Mouse (Mus musculus) heart, embryonic 13.5 days (tissue): ENCODE measurements around the gene Ralgds. TPM values are rescaled to one million over a fixed set of nuclear protein-coding genes. Genes with fewer than 3 reads are reported as not detected.
"Not testable (repeated sequence)": the region's sequence is repeated elsewhere in the genome, so short reads cannot be mapped to it uniquely, and the experiment has no call there.

Source experiments
- ATAC-seq: fragments of 200-750 bp; cut with Nextera tagmentation; 2 replicates; pipeline ENCODE4 v1.8.0; 2017; ENCODE audit warnings: moderate TSS enrichment; ENCODE audit not compliant: insufficient number of reproducible peaks, low FRiP score, low TSS enrichment; ENCODE audit errors: extremely low read depth
- H3K27ac ChIP-seq: fragments of 300-500 bp; sonication (generic); replicated peaks from 2 replicates; pipeline ENCODE4 v1.5.1; 2015; ENCODE audit warnings: moderate library complexity, mild to moderate bottlenecking, inconsistent platforms
- H3K27me3 ChIP-seq: fragments of 300-500 bp; sonication (generic); replicated peaks from 2 replicates; pipeline ENCODE4 v1.6.1; 2015; ENCODE audit warnings: mild to moderate bottlenecking, inconsistent platforms
- H3K36me3 ChIP-seq: fragments of 300-500 bp; sonication (generic); 2 replicates; pipeline ENCODE4 v1.6.1; 2015; ENCODE audit warnings: mild to moderate bottlenecking, inconsistent platforms
- H3K4me1 ChIP-seq: fragments of 300-500 bp; sonication (generic); 2 replicates; pipeline ENCODE4 v1.6.1; 2015; ENCODE audit warnings: inconsistent platforms
- H3K4me2 ChIP-seq: fragments of 300-500 bp; sonication (generic); 2 replicates; pipeline ENCODE4 v1.6.1; 2015; ENCODE audit warnings: inconsistent platforms, mild to moderate bottlenecking, moderate library complexity
- H3K4me3 ChIP-seq: fragments of 300-500 bp; sonication (generic); 2 replicates; pipeline ENCODE4 v1.5.1; 2015; ENCODE audit warnings: moderate library complexity, mild to moderate bottlenecking, inconsistent platforms
- H3K9ac ChIP-seq: fragments of 300-500 bp; sonication (generic); 2 replicates; pipeline ENCODE4 v1.6.1; 2015; ENCODE audit warnings: inconsistent platforms, mild to moderate bottlenecking, moderate library complexity
- H3K9me3 ChIP-seq: fragments of 300-500 bp; sonication (generic); 2 replicates; pipeline ENCODE4 v1.6.1; 2016; ENCODE audit warnings: inconsistent platforms
- WGBS: fragments of 180-500 bp; shearing (Covaris S2); methylation state at CpG from one replicate; pipeline ENCODE4 v1.1.7; 2015; ENCODE audit warnings: mixed read lengths; 5-methylcytosine and 5-hydroxymethylcytosine counted together
- polyA plus RNA-seq: library from polyadenylated mRNA; unstranded; fragments of >200 nt; fragmentation: Nextera tagmentation; extraction: Ambion mirVana; gene quantifications from 2 replicates; pipeline ENCODE4 v1.2.1, GENCODE M21; 2015

Gene Ralgds
- polyA plus RNA-seq, 1 experiment from 2014 or later = 20.3 TPM

GRCm38 (mm10) chr2:28506291-28506690, 6.6 kb upstream of the Ralgds start:
- H3K27me3 ChIP-seq = peaks cover 25% of the 10 kb centered on the region
- no peak for ATAC-seq
- no peak overlapping the region for H3K9ac ChIP-seq
- H3K4me3 ChIP-seq = no peak overlapping the region
- WGBS = 77% methylated on average over 6 of the region's 6 CpGs
- no peak overlapping the region for H3K4me2 ChIP-seq
- H3K4me1 ChIP-seq = no peaks in the 10 kb centered on the region
- no peak overlapping the region for H3K27ac ChIP-seq
- H3K36me3 ChIP-seq = no peaks in the 10 kb centered on the region
- no peaks in the 10 kb centered on the region for H3K9me3 ChIP-seq

DNA sequence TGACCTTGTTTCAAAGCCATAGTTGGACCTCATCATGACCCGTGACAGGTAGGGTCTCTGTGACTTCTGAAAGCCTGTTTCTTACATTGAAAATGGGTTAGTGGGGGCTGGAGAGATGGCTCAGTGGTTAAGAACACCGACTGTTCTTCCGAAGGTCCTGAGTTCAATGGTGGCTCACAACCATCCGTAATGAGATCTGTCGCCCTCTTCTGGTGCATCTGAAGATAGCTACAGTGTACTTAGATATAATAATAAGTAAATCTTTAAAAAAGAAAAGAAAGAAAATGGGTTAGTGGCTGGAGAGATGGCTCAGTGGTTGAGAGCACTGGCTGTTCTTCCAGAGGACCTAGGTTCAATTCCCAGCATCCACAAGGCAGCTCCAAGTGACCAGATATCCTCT, 1.3 kb upstream of the Ralgds start:
- H3K27ac ChIP-seq, H3K9me3 ChIP-seq, H3K9ac ChIP-seq, H3K4me2 ChIP-seq, ATAC-seq, H3K36me3 ChIP-seq, H3K4me3 ChIP-seq: not testable (repeated sequence)
- 50% methylated on average over 5 of the region's 5 CpGs for WGBS
- Histone ChIP-seq H3K4me1 (peaks cover 16% of the 10 kb centered on the region), H3K27me3 (peaks cover 36% of the 10 kb centered on the region)

- Histone ChIP-seq H3K36me3 (no peaks in the 10 kb centered on the region), H3K9me3 (no peaks in the 10 kb centered on the region), H3K27me3 (peaks cover 36% of the 10 kb centered on the region), H3K4me2 (peak overlapping the region; percentile 99), H3K4me1 (peaks cover 27% of the 10 kb centered on the region), H3K4me3 (peak overlapping the region; percentile 75), H3K9ac (peak overlapping the region; percentile 86), H3K27ac (0 out of 2 replicates have a peak overlapping the region, but pooled peaks have one; percentile 36)
- ATAC-seq = no peak
- WGBS = 7% methylated on average over 47 of the region's 47 CpGs
Observed at GRCm38 (mm10) chr2:28513431-28514370, 776 bp downstream of the Ralgds start.

GRCm38 (mm10) chr2:28514489-28514888, 1.6 kb downstream of the Ralgds start:
- 11% methylated on average over 5 of the region's 5 CpGs for WGBS
- Histone ChIP-seq H3K4me2 (peak overlapping the region; percentile 99), H3K27ac (no peak overlapping the region), H3K9ac (peak overlapping the region; percentile 86), H3K36me3 (no peaks in the 10 kb centered on the region), H3K4me1 (peaks cover 27% of the 10 kb centered on the region), H3K4me3 (peak overlapping the region; percentile 75), H3K9me3 (no peaks in the 10 kb centered on the region), H3K27me3 (peaks cover 36% of the 10 kb centered on the region)
- ATAC-seq = no peak

GRCm38 (mm10) chr2:28517206-28517909, 4.4 kb downstream of the Ralgds start:
- peak overlapping the region; percentile 2; the same call in 1 of the 2 replicates for H3K4me2 ChIP-seq
- no peak overlapping the region for H3K4me3 ChIP-seq
- no peak overlapping the region for H3K9ac ChIP-seq
- H3K9me3 ChIP-seq = no peaks in the 10 kb centered on the region
- H3K36me3 ChIP-seq = no peaks in the 10 kb centered on the region
- WGBS = 32% methylated on average over 5 of the region's 5 CpGs
- H3K4me1 ChIP-seq = peaks cover 27% of the 10 kb centered on the region
- peaks cover 10% of the 10 kb centered on the region; the same call in 1 of the 2 replicates for H3K27me3 ChIP-seq
- no peak for ATAC-seq
- no peak overlapping the region; the same call in 1 of the 2 replicates for H3K27ac ChIP-seq

DNA sequence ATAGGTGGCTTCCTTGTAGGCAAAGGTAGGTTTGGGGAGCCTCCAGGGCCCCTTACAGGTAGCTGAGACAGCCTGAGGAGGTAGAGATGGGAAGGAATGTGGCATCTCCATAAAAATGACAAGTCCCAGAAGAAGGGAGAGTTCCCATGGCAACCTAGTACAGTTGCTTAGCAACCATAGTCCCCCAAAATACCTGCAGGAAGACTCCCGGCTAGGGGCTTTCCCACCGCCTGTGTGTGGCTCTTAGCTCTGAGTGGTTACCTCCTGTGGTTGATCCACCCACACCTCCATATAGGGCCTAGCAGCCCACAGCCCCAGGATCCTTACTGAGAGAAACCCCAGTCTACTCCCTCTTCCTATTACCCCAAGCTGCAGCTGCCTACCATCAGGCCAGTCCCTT, 5.3 kb downstream of the Ralgds start:
- 68% methylated on average over 2 of the region's 2 CpGs for WGBS
- ATAC-seq = no peak
- H3K27ac ChIP-seq = no peak overlapping the region

GRCm38 (mm10) chr2:28520581-28520980, 7.7 kb downstream of the Ralgds start:
- no peak overlapping the region for H3K4me3 ChIP-seq
- peaks cover 35% of the 10 kb centered on the region for H3K4me1 ChIP-seq
- no peaks in the 10 kb centered on the region for H3K27me3 ChIP-seq
- H3K9ac ChIP-seq = no peak overlapping the region
- H3K9me3 ChIP-seq = no peaks in the 10 kb centered on the region
- H3K27ac ChIP-seq = no peak overlapping the region
- H3K4me2 ChIP-seq = no peak overlapping the region
- 79% methylated on average over 5 of the region's 5 CpGs for WGBS
- no peaks in the 10 kb centered on the region for H3K36me3 ChIP-seq
- ATAC-seq = no peak

More for the DNA sequence above, 5.3 kb downstream of the Ralgds start:
- peaks cover 27% of the 10 kb centered on the region for H3K4me1 ChIP-seq
- H3K9me3 ChIP-seq = no peaks in the 10 kb centered on the region
- no peak overlapping the region for H3K9ac ChIP-seq
- H3K27me3 ChIP-seq = peaks cover 5% of the 10 kb centered on the region; the same call in 1 of the 2 replicates
- H3K4me3 ChIP-seq = no peak overlapping the region
- H3K4me2 ChIP-seq = no peak overlapping the region
- H3K36me3 ChIP-seq = no peaks in the 10 kb centered on the region

GRCm38 (mm10) chr2:28521571-28522151, 8.7 kb downstream of the Ralgds start:
- Histone ChIP-seq H3K9me3 (no peaks in the 10 kb centered on the region), H3K9ac (0 out of 2 replicates have a peak overlapping the region, but pooled peaks have one; percentile 14), H3K36me3 (no peaks in the 10 kb centered on the region), H3K27me3 (no peaks in the 10 kb centered on the region), H3K4me2 (no peak overlapping the region), H3K4me1 (peaks cover 46% of the 10 kb centered on the region), H3K4me3 (no peak overlapping the region), H3K27ac (no peak overlapping the region)
- WGBS = 84% methylated on average over 6 of the region's 6 CpGs
- no peak for ATAC-seq

DNA sequence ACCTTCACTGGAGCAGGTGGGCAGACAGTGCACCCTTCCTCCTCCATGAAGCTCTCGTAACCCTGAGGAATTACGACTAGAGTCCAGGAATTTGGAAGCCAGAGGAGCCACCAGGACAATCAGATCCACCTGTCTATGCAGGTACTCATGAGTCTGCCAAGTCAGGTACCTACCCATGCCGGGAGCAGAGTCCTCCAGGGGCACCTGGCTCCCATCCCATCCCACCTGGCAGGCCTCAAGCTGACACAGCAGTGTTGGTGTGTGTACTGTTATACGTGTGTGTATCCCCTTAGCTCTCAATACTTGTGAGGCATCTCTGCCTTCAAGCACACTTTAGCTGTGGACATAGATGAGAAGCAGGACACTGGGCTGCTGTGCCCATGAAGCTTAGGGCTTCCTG, 9.2 kb downstream of the Ralgds start:
- Histone ChIP-seq H3K4me2 (no peak overlapping the region), H3K9me3 (no peaks in the 10 kb centered on the region), H3K27ac (no peak overlapping the region), H3K36me3 (no peaks in the 10 kb centered on the region), H3K4me3 (no peak overlapping the region), H3K27me3 (no peaks in the 10 kb centered on the region), H3K4me1 (peaks cover 48% of the 10 kb centered on the region), H3K9ac (no peak overlapping the region)
- WGBS = 73% methylated on average over 4 of the region's 4 CpGs
- ATAC-seq = no peak

GRCm38 (mm10) chr2:28523643-28524117, 10.8 kb downstream of the Ralgds start:
- Histone ChIP-seq H3K4me2 (no peak overlapping the region), H3K4me3 (no peak overlapping the region), H3K36me3 (no peaks in the 10 kb centered on the region), H3K27ac (peak overlapping the region; percentile 84), H3K9me3 (no peaks in the 10 kb centered on the region), H3K4me1 (peaks cover 38% of the 10 kb centered on the region), H3K27me3 (no peaks in the 10 kb centered on the region), H3K9ac (no peak overlapping the region)
- peak; percentile 69 for ATAC-seq
- 15% methylated on average over 5 of the region's 5 CpGs for WGBS

GRCm38 (mm10) chr2:28524406-28524805, 11.5 kb downstream of the Ralgds start:
- peak overlapping the region; percentile 33; the same call in 1 of the 2 replicates for H3K9ac ChIP-seq
- H3K27ac ChIP-seq = peak overlapping the region; percentile 84
- H3K9me3 ChIP-seq = no peaks in the 10 kb centered on the region
- peaks cover 41% of the 10 kb centered on the region for H3K4me1 ChIP-seq
- no peak for ATAC-seq
- H3K27me3 ChIP-seq = no peaks in the 10 kb centered on the region
- H3K36me3 ChIP-seq = no peaks in the 10 kb centered on the region
- no peak overlapping the region for H3K4me3 ChIP-seq
- 82% methylated on average over 10 of the region's 10 CpGs for WGBS
- no peak overlapping the region for H3K4me2 ChIP-seq
